Comparison of ENCODE assay signal across 10 mouse cellular contexts in genomic region chr8:109983944-109984343, GRCm38 (mm10). TPM values are rescaled to one million over a fixed set of nuclear protein-coding genes. Genes with fewer than 3 reads are reported as not detected.
DNase-seq lines count a peak whose midpoint lies in the region; ATAC-seq and TF ChIP-seq lines count a peak whose summit lies in the region.
"Had no signal": no experiment of that assay in that cellular context is flagged by ENCODE, and none has a peak within 500 bp of the region (broad histone marks: within the 10 kb centered on the region; RNA-seq: fewer than 3 reads in every experiment).

No protein-coding gene starts in this region.

- no peaks in the 10 kb centered on the region for H3K27me3 ChIP-seq in liver, postnatal 0 days (ENCODE audit: insufficient read depth, low read length)
- H3K27me3 ChIP-seq in liver, embryonic 11.5 days (replicated peaks; ENCODE audit: control insufficient read depth, insufficient read depth, low read length): no peaks in the 10 kb centered on the region
- no peaks in the 10 kb centered on the region for H3K27me3 ChIP-seq in midbrain, embryonic 13.5 days
- H3K27me3 ChIP-seq: liver, embryonic 13.5 days had no signal

- TF ChIP-seq CTCF in liver, postnatal 0 days (IDR thresholded peaks at IDR 0.05; ENCODE audit: low read depth): no peak
- no peak for TF ChIP-seq CTCF in brain, embryonic 14.5 days (IDR thresholded peaks at IDR 0.05; ENCODE audit: borderline replicate concordance, extremely low read depth, insufficient read depth, insufficient read length)

- no peak for TF ChIP-seq EP300 in liver, postnatal 0 days (IDR thresholded peaks at IDR 0.05; ENCODE audit: low read depth)

- no peak overlapping the region for H3K4me2 ChIP-seq in liver, postnatal 0 days (ENCODE audit: low read depth, low read length)
- no peak overlapping the region for H3K4me2 ChIP-seq in liver, embryonic 11.5 days
- no peak overlapping the region for H3K4me2 ChIP-seq in midbrain, embryonic 13.5 days (replicated peaks)
- H3K4me2 ChIP-seq: liver, embryonic 13.5 days had no signal

- no peak overlapping the region for H3K4me3 ChIP-seq in liver, postnatal 0 days (ENCODE audit: low read depth, low read length)
- no peak overlapping the region for H3K4me3 ChIP-seq in liver, embryonic 11.5 days (ENCODE audit: low read depth, low read length)
- no peak overlapping the region for H3K4me3 ChIP-seq in midbrain, embryonic 13.5 days (replicated peaks)
- H3K4me3 ChIP-seq: liver, embryonic 13.5 days had no signal

- no peak for TF ChIP-seq POLR2A in brain, embryonic 14.5 days (IDR thresholded peaks at IDR 0.05; ENCODE audit: borderline replicate concordance, extremely low read depth, insufficient read depth, insufficient read length, poor library complexity, severe bottlenecking)

- no peak for ATAC-seq in liver, postnatal 0 days
- ATAC-seq in liver, embryonic 11.5 days (replicated peaks; ENCODE audit: low FRiP score): no peak
- no peak for ATAC-seq in midbrain, embryonic 13.5 days
- ATAC-seq in cerebellum, adult (ENCODE audit: insufficient number of reproducible peaks, low FRiP score, low TSS enrichment): no peak

- whole genome bisulfite sequencing in liver, postnatal 0 days (ENCODE audit: insufficient replicate concordance): 42% methylated on average over 5 of the region's 5 CpGs
- WGBS in liver, embryonic 11.5 days: 56% methylated on average over 5 of the region's 5 CpGs
- WGBS in midbrain, embryonic 13.5 days: 37% methylated on average over 5 of the region's 5 CpGs

- H3K9me3 ChIP-seq in liver, postnatal 0 days (ENCODE audit: low read length): no peaks in the 10 kb centered on the region
- H3K9me3 ChIP-seq in liver, embryonic 11.5 days (ENCODE audit: control insufficient read depth, low read length): no peaks in the 10 kb centered on the region
- no peaks in the 10 kb centered on the region for H3K9me3 ChIP-seq in midbrain, embryonic 13.5 days
- H3K9me3 ChIP-seq: liver, embryonic 13.5 days had no signal

- peak; percentile 47 to 53 for DNase-seq in cerebellum, postnatal 10 days
- DNase-seq in cerebellum, postnatal 36 days: no peak
- DNase-seq in liver, postnatal 0 days: no peak
- DNase-seq in liver, embryonic 11.5 days (ENCODE audit: low spot score): no peak
- DNase-seq in brain, embryonic 14.5 days (ENCODE audit: low read depth): peak; percentile 77
- DNase-seq in right cerebral cortex, adult 2 months (ENCODE audit: low spot score in 2 of 2): no peak
- DNase-seq: kidney, postnatal 36 days; liver, embryonic 13.5 days had no signal

- peak overlapping the region; percentile 84 for H3K27ac ChIP-seq in liver, postnatal 0 days (ENCODE audit: low read depth)
- H3K27ac ChIP-seq in liver, embryonic 11.5 days (ENCODE audit: low read depth, low read length): no peak overlapping the region
- H3K27ac ChIP-seq in midbrain, embryonic 13.5 days: peak overlapping the region; percentile 37; the same call in 1 of the 2 replicates
- H3K27ac ChIP-seq: liver, embryonic 13.5 days had no signal

- no peaks in the 10 kb centered on the region for H3K36me3 ChIP-seq in liver, postnatal 0 days (replicated peaks; ENCODE audit: insufficient read depth, low read length)
- no peaks in the 10 kb centered on the region for H3K36me3 ChIP-seq in liver, embryonic 11.5 days (ENCODE audit: control insufficient read depth, insufficient read depth, low read length)
- H3K36me3 ChIP-seq in midbrain, embryonic 13.5 days: no peaks in the 10 kb centered on the region
- H3K36me3 ChIP-seq: liver, embryonic 13.5 days had no signal

- no peak overlapping the region for H3K9ac ChIP-seq in liver, postnatal 0 days (replicated peaks)
- no peak overlapping the region for H3K9ac ChIP-seq in liver, embryonic 11.5 days (ENCODE audit: low read depth, low read length)
- H3K9ac ChIP-seq in midbrain, embryonic 13.5 days (replicated peaks): no peak overlapping the region
- H3K9ac ChIP-seq: liver, embryonic 13.5 days had no signal

- peaks cover 10% of the 10 kb centered on the region for H3K4me1 ChIP-seq in liver, postnatal 0 days (ENCODE audit: insufficient read depth)
- no peaks in the 10 kb centered on the region for H3K4me1 ChIP-seq in liver, embryonic 11.5 days (replicated peaks; ENCODE audit: control insufficient read depth, insufficient read depth, low read length)
- H3K4me1 ChIP-seq in midbrain, embryonic 13.5 days (replicated peaks): peaks cover 5% of the 10 kb centered on the region
- H3K4me1 ChIP-seq: liver, embryonic 13.5 days had no signal

RNA-seq across cellular contexts. Expression of gene Tat, which starts 6.3 kb away (rescaled TPM):
- polyA plus RNA-seq in liver, postnatal 0 days (2015; fragmentation: Nextera tagmentation; extraction: Ambion mirVana): 64.5 and 108 TPM in 2 replicates
- 0.22 TPM in 1 of 2 replicates, not detected in the other for polyA plus RNA-seq in liver, embryonic 11.5 days (2014; fragmentation: Nextera tagmentation; extraction: Ambion mirVana)
- polyA plus RNA-seq in brain, embryonic 14.5 days (2012; rRNA removed): 0.05 and 0.08 TPM in 2 replicates
- not detected in 2 replicates for polyA plus RNA-seq in midbrain, embryonic 13.5 days (2015; fragmentation: Nextera tagmentation; extraction: Ambion mirVana)

RNA-seq across cellular contexts. Expression of gene Marveld3, which starts 21.9 kb away (rescaled TPM):
- 0.58 and 0.69 TPM in 2 replicates for polyA plus RNA-seq in liver, postnatal 0 days (2015; fragmentation: Nextera tagmentation; extraction: Ambion mirVana)
- polyA plus RNA-seq in liver, embryonic 11.5 days (2014; fragmentation: Nextera tagmentation; extraction: Ambion mirVana): 0.15 and 0.17 TPM in 2 replicates
- 0.77 and 0.79 TPM in 2 replicates for polyA plus RNA-seq in brain, embryonic 14.5 days (2012; rRNA removed)
- 1.1 and 1.3 TPM in 2 replicates for polyA plus RNA-seq in midbrain, embryonic 13.5 days (2015; fragmentation: Nextera tagmentation; extraction: Ambion mirVana)
- polyA plus RNA-seq: liver, embryonic 13.5 days had no signal

RNA-seq across cellular contexts. Expression of gene Chst4, which starts 55.6 kb away (rescaled TPM):
- polyA plus RNA-seq in liver, postnatal 0 days (2015; fragmentation: Nextera tagmentation; extraction: Ambion mirVana): 0.13 and 0.31 TPM in 2 replicates
- not detected in 2 replicates for polyA plus RNA-seq in liver, embryonic 11.5 days (2014; fragmentation: Nextera tagmentation; extraction: Ambion mirVana)
- polyA plus RNA-seq in brain, embryonic 14.5 days (2012; rRNA removed): not detected in 2 replicates
- not detected in 2 replicates for polyA plus RNA-seq in midbrain, embryonic 13.5 days (2015; fragmentation: Nextera tagmentation; extraction: Ambion mirVana)
- polyA plus RNA-seq: liver, embryonic 13.5 days had no signal

Comparison
In these comparisons a context has a peak if more than half of its experiments do, and no peak if none do; other contexts are left out.
1. DNase-seq: peak in cerebellum, postnatal 10 days (2 of 2) and brain, embryonic 14.5 days (single experiment); none in cerebellum, postnatal 36 days (0 of 2), liver, postnatal 0 days (single experiment), liver, embryonic 11.5 days (single experiment) and right cerebral cortex, adult 2 months (0 of 2).
2. RNA of gene Tat, which starts 6.3 kb away (polyA plus RNA-seq): 64.5 to 108 TPM in liver, postnatal 0 days; 0.22 TPM in liver, embryonic 11.5 days, 0.05 to 0.08 TPM in brain, embryonic 14.5 days and not detected in midbrain, embryonic 13.5 days; every median in the first group is over 10 times any median in the second.